Mouse (Mus musculus) thymus, postnatal 36 days (tissue): ENCODE measurements around the gene Heatr6.

Source experiments
- DNase-seq, 2 experiments: peaks; one replicate each; pipeline ENCODE4 v3.0.0; 2022; ENCODE audit warnings: mixed read lengths in 2 of 2

Gene Heatr6

DNA sequence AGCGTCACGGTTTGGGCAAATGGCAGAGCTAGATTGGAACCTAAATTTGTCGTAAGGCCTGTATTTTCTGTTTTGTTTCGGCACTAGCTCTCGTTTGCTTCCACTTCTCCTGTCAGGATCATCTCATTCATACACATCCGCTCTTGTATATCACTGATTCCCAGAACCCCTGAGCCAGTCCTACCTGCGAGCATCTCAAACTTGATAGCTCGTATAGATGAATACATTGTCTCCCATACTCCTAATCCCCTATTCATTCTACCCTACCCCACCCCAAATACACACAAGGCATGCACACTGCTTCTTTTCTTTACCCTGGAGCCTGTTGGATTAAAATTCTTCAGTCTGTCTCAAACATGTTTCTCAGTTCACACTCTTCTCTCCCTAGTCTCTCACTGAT, 731 bp downstream of the Heatr6 start:
- no peak for DNase-seq

DNA sequence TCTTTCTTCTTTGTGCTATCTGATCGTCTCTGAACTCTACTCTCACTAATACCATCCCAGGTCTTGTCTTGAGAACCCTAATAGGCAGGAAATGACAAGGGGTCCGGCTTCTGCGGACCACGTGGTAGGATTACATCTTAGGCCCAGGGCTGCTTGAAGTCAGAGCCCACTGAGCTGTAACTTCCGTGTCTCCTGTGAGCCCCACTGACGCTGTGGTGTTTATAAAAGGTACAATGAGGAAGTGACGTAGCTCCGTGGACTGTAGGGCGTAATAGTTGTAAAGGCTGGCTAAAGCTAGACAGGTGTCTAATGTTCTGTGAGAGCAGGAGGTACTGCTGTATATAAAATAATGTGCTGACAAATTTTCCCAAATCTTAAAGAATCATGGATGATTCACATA, 13.8 kb downstream of the Heatr6 start:
- DNase-seq = no peak

DNA sequence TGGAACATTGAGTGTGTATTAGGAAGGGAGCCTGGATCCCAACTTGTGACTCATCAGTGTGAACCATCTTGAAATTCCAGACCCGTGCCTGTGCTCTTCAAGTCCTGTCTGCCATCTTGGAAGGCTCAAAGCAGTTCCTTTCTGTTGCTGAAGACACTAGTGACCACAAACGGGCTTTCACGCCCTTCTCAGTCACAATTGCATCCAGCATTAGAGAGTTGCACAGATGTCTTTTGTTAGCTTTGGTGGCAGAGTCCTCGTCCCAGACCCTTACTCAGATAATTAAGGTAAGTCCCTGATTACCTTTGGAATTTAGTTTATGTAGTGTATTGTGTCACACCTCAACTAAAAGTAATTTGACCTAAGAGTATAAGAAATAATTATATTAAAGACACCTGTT, 15.5 kb downstream of the Heatr6 start:
- DNase-seq = no peak

DNA sequence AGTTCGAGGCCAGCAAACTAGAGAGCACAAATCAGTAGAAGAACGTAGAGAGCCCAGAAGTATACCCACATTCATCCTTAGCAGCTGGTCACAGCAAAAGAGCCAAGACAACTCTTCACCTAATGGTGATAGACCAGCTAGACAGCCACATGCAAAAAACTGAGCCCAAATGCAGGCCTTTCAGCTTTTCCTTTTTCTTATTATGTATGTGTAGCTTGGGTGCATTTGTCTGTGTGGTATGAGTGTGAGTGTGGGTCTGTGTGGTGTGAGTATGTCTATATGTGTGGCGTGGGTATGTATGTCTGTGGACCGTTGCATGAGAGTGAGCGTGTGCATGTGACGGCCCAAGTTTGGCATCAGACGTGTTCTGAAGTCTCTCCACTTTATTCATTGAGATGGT, 17.5 kb downstream of the Heatr6 start:
- no peak for DNase-seq

DNA sequence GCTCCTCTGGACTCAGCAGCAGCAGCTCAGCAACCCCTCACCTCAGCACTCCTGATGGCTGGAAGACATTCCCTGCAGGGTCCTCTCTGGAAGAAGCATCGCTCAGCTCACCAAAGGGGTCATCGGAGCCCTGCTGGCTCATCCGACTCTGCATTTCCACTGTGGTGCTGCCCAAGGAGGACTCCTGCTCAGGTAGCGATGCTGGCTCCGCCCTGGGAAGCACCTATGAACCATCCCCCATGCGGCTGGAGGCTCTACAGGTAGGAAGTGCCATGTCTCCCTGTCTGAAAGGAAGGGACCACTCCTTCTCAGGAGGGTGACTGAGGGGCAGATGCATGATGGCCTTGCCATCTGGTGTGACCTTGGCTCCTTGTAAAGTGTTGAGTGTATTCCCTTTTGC, 18.8 kb downstream of the Heatr6 start:
- no peak for DNase-seq

DNA sequence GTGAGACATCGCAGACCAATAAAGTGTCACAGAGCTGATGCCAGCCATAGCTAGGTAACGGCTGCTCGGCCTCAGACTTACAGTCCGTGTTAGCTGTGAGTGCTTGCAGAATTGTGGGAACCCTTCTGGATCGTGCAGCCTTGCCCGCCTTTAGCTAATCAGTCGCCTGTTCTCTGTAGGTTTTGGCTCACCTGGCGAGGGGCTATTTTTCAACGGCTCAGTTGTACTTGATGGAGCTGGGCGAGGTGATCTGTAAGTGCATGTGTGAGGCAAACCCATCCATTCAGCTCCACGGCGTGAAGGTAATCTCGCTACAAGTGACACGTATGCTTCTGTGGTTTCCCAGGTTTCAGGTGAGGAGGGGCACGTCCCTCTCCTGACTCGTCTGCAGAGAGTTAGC, 20.2 kb downstream of the Heatr6 start:
- no peak for DNase-seq

DNA sequence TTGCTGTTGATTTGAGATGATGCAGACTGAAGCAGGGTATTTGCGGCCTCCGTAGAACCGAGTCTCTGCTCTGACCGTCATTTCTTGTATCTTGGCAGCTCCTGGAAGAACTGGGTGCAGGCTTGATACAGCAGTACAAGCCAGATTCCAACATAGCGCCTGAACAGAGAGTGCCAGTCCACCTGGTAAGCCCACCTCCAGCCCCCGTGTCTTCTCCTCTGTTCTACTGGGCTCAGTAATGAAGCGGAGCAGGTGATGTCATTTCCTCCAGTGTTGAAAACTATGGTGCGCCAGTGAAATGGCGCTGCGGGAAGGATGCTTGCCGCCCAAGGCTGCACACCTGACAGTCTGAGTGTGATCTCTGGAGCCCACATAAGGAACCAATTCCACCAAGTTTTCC, 20.8 kb downstream of the Heatr6 start:
- no peak for DNase-seq

DNA sequence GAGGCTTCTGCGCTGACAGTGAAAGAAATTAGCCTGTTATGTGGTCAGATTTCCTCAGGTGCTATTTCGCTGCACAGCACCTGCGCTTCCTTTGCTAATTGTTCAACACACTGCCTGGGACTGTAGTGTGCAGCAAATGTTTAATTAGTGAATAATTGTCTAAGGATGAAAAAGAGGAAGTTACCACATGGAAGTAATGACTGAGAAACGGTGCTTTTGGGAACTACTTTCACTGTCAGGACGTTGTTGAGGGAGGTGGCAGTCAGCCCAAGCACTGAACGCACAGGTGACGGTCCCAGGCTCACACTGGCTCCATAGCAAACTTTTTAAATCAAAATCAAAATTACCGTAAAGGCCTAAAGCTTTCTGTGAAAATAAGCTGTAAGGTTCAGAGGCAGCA, 23.3 kb downstream of the Heatr6 start:
- DNase-seq = no peak

DNA sequence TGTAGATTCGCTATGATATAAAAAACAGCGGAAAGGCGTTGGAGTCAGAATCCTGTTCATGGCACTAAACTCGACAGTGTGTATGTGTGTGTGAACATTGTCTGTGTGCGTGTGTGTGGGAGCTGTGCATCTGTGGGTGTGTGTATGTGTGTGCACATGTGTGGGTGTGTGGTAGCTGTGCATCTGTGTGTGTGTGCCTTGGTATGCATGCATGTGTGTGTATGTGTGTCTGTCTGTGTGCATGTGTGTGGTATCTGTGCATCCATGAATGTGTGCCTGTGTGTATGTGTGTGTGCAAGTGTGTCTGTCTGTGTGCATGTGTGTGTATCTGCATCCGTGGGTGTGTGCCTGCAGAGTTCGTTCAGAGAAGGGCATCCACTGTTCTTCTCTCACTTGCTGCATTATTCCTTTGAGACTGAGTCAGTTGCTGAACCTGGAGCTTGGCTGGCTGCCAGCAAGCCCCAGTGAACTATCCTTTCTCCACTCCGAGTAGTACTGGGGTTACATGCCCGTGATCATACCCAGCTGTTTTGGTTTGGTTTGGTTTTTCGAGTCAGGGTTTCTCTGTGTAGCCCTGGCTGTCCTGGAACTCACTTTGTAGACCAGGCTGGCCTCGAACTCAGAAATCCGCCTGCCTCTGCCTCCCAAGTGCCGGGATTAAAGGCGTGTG, 30.6 kb downstream of the Heatr6 start:
- no peak for DNase-seq

DNA sequence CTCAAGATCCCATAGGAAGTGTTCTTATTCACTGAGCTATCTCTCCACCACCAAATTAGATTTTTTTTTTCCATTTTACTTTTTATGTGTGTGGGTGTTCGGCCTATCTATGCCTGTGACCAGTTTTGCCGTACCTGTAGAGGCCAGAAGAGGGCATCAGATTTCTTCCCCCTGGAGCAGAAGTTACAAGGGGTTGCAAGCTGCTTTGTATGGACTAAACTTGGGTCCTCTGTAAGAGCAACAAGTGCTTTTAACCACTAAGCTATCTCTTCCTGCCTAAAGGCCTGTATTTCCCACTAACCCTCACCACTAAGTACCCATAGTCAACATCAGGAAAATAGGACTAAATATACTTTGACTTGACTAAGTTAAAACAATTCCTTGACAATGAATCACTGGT, 31.2 kb downstream of the Heatr6 start:
- peak in 1 of 2 experiments; percentile 23 for DNase-seq

DNA sequence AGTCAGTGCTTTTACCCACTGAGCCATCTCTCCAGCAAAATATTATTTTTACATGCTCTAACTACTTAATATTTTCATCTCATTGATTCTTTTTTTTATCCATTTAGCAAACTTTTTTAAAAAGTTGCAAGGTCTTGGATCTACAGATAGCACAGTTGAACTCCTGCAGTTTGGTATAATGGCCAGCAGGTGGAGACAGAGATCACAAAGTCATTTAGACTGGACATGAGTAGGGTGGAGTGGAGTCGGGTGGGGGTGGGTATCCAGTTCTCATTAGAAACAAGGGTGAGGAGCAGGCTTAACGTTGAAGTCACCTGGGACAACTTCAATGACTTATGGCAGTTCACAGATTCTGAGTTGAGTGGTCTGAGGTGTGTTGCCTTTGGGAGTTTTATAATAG, 31.9 kb downstream of the Heatr6 start:
- DNase-seq = peak in 1 of 2 experiments; percentile 17

DNA sequence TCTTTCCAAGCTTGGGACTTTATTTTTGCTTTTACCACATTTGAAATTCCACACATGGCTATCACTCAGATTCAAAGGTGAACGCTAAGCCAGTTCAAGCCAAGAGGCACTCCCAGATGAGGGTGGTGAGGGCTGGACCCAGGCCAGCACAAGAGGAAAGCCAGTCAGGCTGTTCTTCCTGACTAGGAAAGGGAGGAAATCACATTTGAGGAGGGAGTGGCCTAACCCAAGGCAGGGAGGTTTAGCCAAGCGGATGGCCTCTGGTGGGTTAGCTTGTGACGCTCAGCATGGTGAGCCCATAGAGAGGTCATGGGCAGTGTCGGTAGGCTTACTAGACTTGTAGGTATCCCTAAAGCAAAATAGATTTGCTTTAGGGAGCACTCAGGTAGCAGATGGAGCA, 33.3 kb downstream of the Heatr6 start:
- DNase-seq = no peak

DNA sequence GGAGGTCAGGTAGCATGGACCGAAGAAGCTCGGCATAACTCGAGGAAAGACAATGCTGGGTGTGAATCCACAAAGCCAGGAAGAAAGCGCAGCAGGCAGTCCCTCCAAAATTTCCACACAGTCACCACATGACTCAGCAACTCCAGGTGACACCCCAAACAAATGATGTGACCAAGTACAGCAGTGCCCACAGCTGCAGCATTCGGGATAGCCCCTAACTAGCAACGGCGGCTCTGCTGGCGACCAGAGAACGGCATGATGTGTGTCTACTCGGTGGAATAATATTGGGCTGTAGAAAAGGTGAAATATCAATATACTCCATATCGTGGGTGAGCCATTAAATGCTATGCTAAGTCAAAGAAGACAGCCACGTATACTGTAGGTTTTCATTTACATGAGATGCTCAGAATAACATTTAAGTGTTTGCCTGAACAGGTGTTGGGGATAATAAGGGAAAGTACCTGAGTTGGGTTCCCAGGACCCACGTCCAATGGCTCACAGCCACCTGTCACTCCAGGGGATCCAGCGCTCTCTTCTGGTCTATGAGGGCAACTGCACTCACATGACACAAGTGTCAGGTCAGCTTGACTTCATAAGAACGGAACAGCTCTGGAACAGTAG, 34.0 kb downstream of the Heatr6 start:
- no peak for DNase-seq

DNA sequence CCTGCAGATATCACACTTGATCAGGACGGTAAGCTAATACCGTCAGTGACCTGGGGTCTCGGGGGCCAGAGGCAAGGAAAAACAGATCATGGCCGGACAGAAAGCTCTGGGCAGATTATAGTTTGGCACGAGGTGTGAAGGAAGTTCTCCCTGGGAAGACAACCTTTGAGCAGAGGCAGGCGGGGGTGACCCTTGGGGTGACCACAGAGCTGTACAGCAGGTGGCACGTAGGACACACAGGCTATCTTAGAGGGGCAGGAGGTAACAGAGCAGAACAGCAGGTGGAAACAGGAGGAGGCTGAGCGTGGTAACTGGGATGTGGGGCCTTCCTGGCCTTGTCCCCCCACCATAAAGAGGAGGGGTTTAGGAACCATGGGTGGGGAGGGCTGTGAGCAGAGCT, 34.8 kb downstream of the Heatr6 start:
- DNase-seq = no peak

DNA sequence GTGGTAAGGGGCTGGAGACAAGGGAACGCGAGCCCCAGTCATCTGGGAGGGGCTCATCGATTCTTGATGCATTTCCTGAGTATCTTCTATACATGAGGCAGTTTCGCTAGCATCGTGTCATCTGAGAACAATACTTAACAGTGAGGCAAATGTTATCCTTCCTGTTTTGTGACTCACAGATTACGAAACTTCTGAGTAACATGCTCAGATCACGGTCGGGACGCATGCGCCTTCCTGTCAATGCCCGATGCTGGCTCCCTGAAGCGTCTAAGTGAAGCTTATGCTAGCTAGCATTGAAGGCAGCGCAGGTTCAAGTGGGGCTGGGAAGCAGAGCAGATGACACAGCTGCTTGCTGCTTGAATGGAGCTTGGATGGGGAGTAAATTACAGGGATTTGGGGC, 35.8 kb downstream of the Heatr6 start:
- peak; percentile 16 to 21 for DNase-seq

DNA sequence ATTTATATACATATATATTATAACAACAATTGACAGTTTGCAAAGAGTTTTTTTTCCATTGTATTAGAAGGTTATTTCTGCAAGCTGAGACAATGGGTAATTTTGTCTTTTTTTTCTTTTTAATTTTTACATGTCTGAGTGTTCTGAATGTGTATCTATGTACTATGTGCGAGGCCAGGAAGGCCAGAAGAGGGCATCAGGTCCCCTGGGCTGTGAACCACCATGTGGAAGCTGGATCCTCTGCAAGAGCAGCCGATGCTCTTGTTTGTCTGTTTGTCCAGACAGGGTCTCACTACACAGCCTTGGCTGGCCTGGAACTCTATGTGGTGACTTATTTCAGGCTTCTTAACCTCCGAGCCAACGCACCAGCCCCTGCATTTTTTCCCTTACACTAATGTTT, 37.6 kb downstream of the Heatr6 start:
- no peak for DNase-seq

DNA sequence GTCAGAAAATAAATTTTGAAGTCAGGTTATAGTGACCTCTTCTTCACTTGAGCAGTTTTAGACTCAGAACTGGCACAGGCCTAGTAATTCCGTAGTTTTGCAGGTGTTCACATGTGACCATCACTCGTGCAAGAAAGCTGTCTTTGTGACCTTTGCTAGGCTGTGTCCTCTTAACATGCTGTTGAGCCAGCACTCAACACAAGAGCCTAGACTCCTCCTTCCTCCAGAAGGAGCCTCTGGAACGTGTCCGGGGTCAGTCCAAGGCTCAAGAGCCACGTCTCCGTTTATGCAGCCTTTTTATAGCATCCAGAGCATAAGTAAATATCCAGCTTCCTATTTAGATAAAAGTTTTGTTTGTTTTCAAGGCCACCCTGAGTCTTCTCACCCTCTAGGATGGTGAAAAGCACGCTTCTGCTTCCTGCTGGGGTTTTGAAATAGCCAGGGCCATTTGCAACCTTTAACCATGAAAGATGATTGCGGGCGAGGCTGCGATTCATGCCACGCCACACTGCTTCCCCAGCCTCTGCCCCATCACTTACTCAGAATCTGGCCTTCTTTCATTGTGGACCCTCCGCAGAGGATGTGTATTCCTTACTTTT, 38.9 kb downstream of the Heatr6 start:
- DNase-seq = no peak

DNA sequence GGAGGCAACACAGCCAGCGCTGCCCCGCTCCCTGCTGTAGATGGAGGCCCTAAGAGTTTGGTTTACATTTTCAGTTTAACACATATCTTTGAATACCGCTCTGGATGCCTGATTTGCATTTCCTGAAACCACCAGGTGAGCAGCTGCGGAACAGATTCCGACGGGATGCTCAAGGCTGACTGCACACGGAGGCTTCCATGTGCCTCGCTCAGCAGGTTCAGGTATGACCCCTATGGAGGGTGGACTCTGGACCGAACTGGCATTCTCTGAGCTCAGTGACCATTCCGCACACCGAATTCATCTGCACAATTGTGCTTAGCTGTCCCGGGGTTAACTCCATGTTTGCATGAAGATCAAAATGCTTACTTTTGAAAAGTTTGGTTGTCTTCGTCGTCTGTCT, 39.8 kb downstream of the Heatr6 start:
- DNase-seq = no peak

DNA sequence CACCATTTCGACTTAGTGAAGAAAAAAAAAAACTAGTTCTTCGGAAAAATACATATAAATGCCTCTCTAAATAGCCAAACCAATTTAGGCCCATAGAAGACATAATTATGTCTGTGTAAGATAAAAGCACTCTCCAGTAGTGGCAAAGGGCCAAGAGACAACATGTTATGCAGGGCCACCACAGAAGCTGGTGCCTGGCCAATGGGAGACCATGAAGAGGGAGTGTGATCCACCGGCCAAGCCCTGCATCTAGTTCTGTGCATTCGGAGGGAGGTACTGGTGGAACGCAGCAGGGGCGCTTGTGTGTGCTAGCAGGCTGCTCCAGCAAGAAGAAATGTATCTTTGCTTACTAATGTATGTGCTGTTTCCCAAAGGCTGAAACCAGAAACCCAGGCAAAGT, 42.6 kb downstream of the Heatr6 start:
- DNase-seq = no peak

DNA sequence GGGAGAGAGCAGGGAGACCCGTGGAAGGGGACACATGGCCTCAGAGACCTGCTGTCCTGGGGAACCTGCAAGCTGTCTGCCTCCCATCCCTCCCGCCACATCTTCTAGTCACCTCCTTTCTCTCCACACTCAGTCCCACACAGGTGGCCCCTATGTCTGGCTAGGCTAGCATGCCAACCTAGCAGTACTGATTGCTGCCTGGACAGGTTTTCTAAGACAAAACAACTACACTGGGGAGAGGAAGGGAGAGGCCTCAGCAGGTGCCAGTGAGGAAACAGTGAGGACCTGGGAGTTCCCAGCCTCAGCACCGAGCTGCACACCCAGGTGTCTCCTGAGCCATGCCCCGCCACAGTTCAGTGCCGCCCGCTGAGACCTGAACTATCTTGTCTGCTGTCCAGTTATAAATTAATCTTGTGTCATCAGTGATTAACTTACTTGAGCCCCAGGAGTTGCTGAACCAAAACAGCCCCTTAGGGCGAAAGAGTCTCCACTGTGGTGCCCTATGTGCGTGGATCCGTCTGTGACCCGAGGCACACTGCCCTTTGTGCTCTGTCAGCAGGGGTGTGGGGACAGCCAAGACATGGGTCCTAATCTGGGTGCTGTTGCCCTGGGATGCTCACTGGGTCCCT, 43.6 kb downstream of the Heatr6 start:
- DNase-seq = no peak

DNA sequence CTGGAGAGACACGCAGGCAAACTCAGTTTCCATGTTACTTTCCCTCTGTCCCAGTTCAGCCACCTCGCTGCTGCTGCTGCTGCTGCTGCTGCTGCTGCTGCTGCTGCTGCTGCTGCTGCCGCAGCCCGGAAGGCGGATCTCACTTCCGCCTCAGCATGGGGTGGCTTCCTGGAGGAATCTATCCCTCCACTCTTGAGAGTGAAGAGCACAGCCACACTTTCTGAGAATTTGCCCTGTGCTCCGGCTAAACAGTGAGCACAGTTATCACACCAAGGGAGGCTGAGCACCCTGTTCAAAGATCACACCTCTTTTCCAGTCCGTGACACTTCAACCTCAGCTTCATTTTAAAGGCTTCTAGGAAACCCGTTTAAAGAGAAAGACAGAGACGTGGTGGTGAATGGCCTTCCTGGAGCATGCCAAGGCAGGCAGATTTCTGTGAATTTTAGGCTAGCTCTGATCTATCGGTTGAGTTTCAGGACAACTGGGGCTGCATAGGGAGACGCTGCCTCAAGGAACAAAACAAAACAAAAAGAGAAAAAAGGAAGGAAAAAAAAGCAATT, 46.5 kb downstream of the Heatr6 start:
- no peak for DNase-seq

DNA sequence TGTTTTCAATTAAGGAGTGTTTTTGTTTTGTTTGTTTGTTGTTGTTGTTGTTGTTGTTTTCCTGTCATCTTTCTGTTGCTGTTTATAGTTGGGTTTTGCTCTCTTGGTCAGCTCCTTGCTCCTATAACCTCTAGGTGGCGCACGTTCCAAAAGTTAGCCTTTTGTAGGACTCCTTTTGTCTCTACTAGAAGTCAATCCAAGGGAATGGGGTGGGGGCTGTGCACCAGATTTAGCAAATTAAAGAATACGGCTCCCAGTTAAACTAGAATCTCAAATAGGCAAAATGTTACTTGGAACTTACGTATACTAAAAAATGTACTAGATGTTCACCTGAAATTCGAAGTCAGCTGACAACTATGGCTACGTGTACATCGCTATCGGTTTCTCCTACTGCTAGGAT, 48.7 kb downstream of the Heatr6 start:
- peak in 1 of 2 experiments; percentile 6 for DNase-seq

DNA sequence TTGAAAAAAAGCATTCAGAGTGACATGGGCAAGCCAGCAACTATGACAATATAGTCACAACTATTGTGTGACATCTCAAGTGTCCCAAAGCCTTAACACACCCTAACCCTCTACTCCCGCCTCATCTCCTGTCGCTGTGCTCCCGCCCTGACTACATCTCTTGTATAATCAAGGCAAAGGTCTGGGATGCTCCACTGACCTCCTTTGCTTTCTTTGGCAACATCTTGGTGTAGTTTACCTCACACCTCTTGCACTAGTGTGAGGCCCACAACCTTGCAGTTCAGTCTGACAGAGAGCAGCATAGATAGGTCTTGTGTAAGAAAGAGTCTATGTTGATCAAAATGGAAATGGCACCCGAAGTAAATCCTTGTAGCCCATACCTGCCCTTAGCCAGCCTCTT, 49.1 kb downstream of the Heatr6 start:
- DNase-seq = no peak

DNA sequence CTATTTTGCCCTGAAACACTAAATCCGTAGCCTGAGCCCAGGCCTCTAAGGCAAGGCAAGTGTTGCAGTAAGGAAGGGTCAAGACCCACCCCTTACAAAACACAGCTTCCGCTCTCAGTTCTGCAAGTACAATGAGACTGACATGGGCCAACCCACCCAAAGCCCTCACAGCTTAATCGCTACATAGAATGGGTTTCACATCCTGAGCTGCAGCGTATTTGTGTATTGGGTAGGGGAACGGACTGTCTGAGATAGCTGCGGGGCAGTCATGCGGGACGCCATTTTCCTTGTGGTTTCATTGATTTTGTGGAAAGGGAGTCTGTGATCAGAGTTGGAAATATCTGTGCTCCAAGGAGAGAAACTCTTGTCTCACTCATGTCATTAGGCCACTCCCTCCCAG, 56.9 kb downstream of the Heatr6 start:
- no peak for DNase-seq
